Mouse (Mus musculus) right cerebral cortex, postnatal 10 days (tissue): ENCODE measurements around the gene 2010003K11Rik.

Experiments
- DNase-seq, 2 experiments: peaks; one replicate each; pipeline ENCODE4 v3.0.0; 2021; ENCODE audit warnings: low spot score in 2 of 2

2010003K11Rik gene

DNA sequence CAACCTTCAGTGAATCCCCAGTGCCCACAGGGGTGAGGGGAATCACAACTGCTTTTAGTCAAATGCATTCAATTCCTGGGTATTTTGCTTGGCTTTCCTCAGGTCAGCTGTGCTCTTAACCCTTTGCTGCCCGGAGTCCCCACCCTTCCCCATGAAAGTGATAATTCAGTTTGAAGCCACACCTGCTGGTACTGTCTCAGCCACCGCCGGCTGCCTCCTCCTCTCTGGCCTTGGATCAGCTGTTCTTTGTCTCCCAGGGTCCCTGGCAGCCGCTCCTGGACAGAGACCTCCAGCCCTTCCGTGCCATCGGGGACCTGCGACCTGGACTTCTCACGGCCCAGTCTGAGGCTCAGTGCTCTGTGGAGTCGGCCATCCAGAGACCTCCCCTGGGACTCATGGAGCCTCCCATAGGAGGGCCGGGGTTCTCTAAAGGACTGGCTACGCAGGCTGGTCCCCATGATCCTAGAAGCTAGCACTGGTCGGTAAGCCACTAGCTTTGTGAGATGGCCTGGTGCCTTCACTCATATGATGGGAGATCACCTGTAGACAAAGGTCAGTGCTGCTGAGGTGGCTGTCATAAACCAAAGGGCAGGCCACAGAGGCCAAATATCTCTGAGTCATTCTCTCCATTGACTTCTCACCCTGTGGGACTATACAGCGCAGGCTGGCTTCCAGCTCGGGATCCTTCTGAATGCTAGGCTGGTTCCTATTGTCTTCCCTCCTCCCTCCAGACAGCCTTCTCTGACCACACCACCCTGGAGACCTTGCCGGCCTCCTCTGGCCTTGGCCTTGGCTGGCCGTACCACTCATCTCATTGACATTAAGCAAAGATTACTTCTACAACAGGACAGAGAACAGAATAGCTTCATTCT lies at the start of gene 2010003K11Rik:
2010003K11Rik (minus strand) TSS at position 522 of the 872 bp plus-strand sequence.
- no peak for DNase-seq

DNA sequence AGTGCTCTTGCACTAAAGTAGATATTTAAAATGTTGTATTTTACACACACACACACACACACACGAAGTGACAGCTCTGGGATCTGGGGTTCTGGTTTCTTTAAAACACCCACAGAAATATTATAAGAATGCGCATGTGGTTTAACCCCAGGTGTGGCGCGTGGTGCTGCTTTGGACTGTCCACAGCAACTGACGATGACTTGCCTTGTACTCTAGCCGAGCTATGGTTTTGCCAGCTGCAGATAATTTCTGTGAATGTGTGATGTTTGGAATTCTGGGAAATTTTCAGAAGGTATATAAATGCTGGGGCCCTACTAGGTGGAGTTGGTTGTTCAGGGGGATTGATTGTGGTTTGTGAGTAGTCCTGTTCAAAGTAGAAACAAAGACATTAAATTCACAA lies 49.4 kb upstream of the 2010003K11Rik start:
- no peak for DNase-seq

DNA sequence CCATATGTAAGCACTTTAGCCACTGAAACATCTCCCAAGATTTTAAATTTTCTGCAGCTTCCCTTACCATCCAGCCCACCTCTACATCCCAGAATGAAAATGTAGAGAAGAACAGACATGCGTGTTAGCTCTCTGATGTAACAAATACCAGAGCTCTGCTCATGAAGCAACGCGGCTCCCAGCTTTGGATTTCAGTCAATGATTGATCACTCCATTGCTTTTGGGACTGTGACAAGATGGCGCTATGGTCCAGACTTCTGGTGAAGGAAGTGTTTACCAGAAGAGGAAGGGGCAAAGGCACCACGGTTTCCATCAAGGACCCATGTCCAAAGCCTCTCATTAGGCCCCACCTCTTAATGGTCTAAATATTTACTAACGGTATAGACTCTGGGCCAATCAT lies 47.5 kb upstream of the 2010003K11Rik start:
- DNase-seq = no peak

DNA sequence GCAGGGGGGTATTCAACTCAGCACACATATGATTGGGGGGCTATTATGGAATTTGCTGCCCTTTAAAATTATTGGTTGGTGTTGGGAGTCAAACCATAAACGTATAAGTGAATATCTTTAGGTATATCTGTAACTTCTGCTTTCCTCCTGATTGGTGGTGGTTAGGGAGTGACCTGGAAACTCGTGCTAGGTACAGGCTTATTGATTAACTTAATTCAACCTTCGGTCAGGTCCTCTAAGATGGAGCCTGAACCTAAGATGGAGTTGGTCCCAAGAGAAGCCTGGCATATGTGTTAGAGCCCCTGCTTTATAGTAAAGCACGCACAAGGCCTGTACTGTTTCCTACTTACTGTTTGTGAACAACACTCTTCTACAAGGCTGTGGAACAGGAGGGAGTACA lies 46.7 kb upstream of the 2010003K11Rik start:
- DNase-seq = no peak

DNA sequence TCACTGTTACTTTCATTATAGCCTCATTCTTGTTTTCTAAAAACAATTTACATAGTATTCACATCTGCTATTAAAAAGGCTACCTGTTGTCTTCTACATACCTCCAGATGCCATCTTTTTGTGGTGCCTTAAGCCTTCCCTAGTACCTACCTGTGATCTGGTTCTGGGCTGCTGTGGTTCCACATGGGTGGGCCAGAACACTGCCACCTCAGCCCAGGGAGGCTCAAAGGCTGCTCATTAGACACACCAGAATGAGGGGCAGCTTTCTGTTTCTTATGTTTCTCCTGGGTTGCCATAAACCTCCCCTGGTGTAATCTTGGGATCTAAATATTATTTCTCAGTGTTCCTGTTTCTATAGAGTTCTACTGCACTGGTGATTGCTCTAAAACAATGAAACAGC lies 43.7 kb upstream of the 2010003K11Rik start:
- no peak for DNase-seq

DNA sequence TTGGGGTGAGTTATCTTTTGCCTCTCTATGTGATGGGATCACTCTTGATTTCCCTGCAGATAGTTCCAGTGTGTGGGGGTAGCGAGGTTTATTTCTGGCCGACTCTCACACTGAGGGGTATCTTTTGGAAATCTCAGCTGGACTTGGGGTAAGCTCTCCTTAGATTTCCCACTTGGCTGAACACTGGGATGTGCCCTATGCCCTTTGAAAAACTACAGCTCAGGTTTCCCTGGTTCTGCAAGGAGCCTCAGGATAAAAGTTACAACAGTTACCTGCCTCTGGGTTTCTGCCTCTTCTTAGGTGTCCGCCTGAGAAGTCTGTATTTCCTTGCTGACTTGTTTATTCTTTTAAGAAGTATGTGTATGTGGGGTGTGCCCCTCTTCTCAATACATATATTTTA lies 42.6 kb upstream of the 2010003K11Rik start:
- DNase-seq = no peak

DNA sequence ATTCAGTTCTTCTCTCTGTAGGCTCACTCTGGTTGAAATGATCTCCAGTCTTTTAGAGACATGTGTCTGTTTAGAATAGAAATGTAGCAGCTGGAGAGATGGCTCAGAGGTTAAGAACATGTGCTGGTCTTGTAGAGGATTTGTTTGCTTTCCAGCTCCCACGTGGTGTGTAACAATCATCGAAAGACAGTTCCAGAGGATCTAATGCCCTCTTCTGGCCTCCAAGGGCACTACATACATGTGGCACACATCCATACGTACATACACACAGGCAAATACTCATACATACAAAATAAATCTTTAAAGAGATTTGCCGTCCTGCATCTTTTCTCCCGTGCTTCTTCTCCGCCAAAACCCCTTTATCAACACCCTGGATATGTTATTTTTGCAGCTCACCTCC lies 41.9 kb upstream of the 2010003K11Rik start:
- no peak for DNase-seq

DNA sequence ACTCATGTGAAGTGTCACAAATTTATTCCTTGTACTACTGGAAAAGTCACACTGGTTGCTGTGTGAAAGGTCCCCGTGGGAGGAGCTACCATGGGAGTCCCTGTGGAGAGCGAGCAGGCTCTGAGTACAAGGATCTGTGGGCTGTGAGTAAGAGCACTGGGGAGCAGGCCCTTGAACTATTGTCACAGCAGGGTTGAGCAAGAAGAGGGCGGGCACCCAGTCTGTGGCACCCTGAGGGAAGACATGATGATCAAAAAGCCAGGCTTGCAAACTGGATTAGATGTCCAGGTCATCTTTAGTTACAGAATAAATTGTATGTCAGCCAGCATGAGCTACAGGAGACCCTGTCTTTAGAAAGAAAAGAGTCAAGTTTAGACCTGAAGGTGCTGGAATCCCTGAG lies 38.2 kb upstream of the 2010003K11Rik start:
- DNase-seq = no peak

DNA sequence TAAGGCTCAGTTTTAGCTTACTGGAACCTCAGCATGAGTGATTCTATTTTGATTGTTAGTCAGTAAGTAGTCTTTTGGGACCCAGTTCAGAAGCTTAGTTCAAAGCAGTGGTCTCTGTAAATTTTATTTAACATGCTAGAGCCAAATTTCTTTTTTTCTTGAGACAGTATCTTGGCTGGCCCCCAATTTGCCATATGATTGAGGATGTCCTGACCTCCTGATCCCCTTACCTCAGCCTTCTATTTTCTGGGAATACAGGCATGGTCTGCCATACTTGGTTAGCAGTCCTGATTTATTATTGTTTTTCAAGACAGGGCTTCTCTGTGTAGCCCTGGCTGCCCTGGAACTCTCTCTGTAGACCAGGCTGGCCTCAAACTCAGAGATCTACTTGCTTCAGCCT lies 37.5 kb upstream of the 2010003K11Rik start:
- no peak for DNase-seq

DNA sequence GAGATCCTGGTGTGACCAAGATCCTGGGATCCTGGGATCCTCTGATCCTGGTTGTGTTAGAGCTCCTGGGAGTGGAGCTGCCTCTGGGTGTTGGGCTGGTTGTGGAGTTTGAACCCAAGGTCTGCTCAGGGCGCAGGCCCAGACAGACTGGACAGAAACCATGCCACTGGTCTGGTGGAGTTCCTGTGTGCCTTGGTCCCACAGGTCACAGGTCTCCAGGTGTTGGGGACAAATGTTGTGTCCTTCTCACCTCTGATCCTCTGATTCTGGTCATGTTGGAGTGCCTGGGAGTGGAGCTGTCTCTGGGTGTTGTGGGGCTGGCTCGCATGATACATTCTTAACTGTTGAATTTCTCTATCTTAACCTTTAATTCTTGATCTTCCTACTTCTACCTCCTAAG lies 36.3 kb upstream of the 2010003K11Rik start:
- DNase-seq = no peak

DNA sequence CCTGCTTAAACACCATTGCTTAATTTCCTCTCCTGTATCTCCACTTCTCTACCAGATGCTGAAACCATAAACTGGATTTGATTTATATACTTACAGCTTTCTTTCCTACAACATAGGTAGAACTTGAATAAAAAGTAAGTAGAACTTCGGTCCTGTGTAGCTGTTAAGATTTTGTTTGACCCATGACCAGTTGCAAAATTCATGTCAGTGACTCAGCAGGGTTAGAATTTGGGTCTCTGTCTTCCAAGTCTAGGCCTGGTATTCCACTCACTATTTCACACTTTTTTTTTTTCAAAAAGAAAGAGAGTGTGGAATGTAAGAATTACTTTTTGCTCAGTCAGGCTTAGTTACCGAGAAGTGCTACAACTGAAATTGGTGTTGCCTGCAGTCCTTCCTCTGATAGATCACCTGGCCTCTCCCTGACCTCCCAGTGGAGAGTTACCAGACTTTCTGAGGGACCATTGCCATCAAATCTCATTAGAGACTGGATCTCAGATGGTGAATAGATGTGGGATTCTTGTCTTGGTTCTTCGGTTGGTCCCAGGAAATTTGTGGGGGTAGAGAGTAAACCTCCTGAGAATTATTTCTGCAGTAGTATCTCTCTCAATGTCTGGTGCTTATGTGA lies 23.2 kb upstream of the 2010003K11Rik start:
- no peak for DNase-seq

DNA sequence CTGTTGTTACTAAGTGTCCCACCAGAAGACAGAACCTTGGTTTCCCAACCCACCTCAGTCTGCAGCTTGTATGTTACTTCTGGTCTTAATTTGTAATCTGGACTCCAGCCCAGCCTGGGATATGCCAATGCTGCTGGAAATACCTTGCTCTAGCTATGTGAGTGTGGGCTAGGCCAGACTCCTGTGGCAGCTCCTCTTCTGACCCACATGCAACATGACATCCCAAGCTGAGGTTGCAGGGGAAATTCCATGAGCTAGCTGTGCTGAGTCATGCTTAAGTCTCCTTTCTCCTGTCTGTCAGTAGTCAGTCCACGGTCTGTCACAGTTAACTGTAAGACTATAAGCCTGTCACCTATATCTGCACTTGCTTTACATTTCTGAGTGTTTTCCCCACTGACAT lies 19.1 kb upstream of the 2010003K11Rik start:
- no peak for DNase-seq

DNA sequence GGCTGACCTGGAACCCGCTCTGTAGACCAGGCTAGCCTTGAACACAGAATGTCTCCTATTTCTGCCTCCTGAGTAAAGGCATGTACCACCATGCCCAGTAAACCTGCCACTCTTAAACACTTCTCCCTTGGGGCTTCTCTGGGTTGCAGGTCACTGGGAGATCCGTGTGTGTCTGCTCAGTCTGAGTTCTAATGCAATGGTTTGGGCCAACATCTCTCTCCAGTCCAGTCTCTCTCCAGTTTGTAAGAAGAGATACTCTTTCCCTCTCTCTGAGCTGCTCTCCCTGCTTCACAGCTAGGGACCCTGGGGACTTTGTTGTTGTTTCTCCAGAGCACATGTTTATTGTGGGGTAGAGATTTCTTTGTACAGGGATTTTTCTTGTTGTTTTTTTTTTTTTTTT lies 17.9 kb upstream of the 2010003K11Rik start:
- no peak for DNase-seq

DNA sequence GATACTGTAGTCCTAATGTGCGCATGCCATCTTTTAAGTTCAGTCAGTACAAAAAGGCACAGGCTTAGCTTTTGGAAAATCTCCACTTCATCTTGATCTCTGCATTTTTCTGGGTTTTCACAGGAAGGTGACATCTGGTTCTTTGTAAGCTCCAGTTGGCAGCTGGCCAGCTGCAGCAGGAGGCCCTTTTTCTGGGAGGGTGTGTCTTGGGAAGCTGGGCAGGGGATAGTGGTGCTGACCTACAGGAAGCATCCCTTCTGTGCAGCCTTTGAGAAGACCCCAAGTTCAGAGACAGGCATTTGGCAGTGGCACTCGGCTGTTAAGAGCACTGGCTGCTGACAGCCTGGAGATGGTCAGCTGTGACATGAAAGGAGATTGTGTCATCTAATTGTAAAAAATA lies 17.4 kb upstream of the 2010003K11Rik start:
- no peak for DNase-seq

DNA sequence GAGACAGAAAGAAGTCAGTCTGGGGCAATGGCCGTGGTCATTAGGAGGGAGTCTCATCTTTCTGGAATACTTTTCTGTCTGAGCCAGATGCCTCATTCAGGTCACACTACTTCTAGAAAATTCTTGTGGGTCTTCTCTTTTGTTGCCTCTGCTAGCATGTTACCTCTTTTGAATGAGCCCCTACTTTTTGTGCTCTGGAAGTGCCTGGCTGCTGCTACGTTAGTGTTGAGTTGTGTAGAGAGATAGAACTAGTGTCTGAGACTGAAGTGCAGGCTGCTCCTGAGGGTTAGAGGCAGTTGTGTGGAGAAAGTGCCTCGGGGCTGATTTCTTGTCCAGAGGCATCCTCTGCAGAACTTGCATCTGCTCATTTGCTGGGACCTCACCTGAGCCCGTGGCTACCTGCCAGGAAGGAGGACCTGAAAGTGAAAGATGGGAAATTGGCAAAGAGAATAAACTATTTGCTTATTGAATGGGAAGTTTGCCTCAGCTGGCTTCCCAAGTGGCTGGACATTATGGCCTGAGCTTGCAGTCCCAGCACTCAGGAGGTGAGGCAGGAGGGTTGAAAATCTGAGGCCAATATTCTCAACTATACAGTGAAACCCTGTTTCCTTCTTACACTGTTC lies 15.0 kb upstream of the 2010003K11Rik start:
- no peak for DNase-seq

DNA sequence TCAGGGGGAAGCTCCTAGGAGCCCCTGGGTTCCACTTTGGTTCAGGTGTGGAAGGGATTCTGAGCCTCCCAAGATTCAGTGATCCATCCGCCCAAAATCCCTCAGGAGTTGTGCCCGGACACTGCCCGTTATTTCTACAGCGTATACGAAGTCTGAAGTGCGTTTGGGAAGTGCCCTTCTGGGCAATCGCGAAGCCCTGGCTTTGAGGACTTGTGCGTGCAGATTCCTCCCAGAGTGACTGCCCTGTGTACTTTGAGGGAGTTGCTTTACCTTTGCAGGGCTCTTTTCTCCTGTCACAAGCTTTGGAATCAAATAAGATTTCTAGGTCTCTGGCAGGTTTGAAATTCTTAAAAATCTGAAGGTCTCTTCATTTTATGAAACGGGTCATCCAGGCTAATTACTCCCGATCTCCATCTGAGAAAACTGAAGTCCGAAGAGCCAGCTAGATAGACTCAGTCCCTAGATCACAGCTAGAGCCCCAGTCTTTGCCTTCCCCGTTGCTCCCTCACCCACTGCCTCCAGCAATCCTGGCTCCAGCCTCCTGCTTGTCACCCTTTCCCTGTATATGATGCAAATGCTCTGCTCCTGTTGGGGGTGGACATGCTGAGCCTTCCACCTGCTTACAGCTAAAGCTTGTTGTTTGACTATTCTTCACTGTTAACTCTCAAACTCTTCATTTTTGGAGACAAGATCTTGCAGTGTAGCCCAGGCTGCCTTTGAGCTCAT lies 12.9 kb upstream of the 2010003K11Rik start:
- DNase-seq = no peak

DNA sequence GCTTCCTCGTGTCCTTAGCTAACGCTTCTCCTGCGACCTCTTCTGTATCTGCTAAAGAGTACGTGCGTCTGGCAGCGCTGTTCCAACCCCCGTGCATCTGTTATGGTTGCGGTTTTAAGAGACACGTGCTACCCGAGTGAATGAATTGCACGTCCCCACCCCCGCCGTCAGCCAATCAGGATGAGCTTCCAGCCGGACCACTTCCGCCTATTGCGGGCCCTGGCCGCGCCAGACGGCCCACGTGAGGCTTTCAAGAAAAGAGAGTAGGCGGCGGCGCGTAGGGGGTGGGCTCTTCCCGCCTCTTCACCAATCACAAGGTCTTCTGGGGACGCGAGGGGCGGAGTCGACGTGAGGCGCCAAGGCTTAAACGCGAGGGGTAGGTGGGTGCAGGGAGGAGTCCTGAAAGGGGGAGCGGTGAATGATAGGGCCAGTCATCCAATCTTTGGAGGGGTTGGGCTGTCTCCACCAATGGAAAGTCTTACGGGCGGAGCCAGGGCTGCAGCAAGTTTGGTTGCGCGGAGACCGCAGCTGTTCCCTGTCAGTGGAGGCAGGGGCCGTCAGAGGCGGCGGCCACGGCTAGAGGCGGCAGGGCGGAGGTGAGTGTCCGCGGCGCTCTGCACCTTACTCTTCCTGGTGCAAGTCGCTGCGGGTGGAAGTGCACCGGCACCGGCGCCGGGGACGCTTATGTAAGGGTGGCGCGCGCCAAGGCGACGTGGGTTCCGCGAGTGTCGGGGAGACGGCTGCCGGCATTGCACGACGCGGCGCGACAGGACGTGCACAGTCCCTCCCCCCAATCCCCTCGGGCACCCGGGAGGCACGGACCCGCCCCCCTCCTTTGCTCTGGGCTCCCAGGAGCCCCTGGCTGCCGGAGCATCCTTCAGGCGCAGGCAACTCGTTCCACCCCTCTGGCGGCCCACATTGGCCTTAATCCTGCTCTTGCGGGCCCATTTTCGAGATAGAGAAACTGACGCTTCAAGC lies 11.9 kb upstream of the 2010003K11Rik start, which contains the start of gene Pcx:
Pcx (plus strand) TSS at position 487 of the 978 bp plus-strand sequence.
- DNase-seq = peak; percentile 99

DNA sequence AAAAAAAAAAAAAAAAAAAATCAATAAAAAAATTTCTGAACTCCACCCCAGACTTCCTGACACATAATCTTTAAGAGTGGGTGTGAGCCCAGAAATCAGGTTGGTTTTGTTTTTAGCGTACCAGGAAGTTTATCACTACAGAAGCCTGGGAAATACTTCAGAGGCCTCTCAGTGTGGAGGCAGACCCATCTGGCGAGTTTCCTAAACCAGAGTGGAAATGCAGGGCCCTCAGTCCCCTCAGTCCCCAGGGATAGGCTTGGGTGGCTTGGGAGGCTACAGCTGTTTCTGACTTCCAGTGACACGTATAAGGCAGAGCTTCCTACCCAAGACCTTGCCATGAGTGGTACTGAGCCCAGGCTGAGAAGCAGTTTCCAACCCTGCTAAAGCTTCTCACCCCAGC lies 9.4 kb upstream of the 2010003K11Rik start:
- DNase-seq = no peak

DNA sequence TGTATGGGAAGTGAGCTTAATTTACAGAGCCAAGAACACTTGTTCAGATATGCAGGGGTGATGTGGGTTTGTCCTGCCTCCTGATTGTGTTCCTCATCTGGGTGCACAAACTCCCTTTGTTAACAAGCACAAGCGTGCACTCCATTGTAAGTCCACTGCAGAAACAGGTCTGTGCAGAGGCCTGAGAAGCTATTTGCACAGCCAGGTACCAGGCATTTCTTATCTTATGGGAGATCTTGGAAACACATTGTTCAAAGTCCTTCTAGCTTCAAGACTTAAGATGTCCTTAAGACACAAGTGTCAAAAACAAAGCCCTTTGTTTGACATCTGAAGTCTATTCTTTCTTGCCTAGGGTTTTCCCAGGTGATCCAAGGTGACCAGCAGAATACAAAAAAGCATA lies 6.4 kb upstream of the 2010003K11Rik start:
- DNase-seq = no peak

DNA sequence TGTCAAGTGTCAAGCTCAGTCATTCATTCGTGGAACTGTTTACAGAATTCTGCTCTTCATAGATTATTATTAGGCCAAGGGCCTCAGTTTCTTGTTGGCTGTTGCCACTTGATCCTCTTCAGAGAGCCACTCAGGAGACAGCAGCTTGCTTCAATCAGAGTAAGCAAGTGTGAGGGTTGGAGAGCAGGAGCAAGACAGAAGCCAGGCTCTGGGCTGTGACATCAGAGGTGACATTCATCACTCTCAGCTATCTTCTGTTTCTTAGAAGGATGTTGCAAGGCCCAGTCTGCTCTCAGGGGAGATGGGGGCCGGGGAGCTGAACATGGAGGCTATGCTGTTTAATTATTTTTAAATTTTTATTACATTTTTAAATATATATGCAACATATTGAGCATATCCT lies 4.3 kb upstream of the 2010003K11Rik start:
- DNase-seq = no peak
